Mouse (Mus musculus) cortical plate, adult 2 months (tissue): ENCODE measurements at regions not wholly inside any gene's neighbourhood (a gene's known extent, or its start where the extent isn't known, plus 50 kb on each side); places are given as distances from the start of the nearest gene placed in this dataset.
"Not testable (repeated sequence)": the region's sequence is repeated elsewhere in the genome, so short reads cannot be mapped to it uniquely, and the experiment has no call there.

Experiments
- CTCF ChIP-seq: fragments of 200-500 bp; IDR thresholded peaks from 2 replicates; pipeline ENCODE4 v1.5.1; 2011; ENCODE audit warnings: mild to moderate bottlenecking, control low read depth, low read length; ENCODE audit not compliant: insufficient read depth; ENCODE audit errors: extremely low read depth
- POLR2A ChIP-seq: fragments of 200-500 bp; IDR thresholded peaks from 2 replicates; pipeline ENCODE4 v1.6.1; 2011; ENCODE audit warnings: mild to moderate bottlenecking, low read length, control low read depth; ENCODE audit not compliant: insufficient read depth; ENCODE audit errors: extremely low read depth

DNA sequence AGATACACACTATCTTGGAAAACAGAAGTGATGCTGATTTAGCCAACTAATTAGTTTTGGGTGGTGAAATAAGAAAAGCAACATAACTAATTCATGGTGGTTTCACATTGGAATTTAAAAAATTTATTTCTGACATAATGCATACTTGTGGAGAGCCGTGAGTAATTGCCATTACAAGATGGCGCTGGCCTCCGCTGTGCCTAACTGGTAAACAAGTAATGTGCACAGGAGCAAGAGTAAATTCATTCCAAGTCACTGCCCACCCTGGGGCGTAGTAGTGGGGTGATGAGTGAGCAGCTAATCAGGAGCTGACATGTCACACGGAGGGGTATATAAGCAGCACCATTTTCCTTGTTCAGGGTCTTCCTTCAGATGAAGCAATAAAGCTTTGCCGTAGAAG is 119.0 kb upstream of the Dph6 start:
- not testable (repeated sequence) for TF ChIP-seq CTCF, POLR2A
